Mouse (Mus musculus): Measurements from ENCODE around the gene Rtn3.

GRCm38 (mm10) chr19:7441493-7441892, 41.6 kb downstream of the Rtn3 start:
- TF ChIP-seq GATA1 (IDR thresholded peaks at IDR 0.05; ENCODE audit: low read length) (no peak), TAL1 (IDR thresholded peaks at IDR 0.05; ENCODE audit: low read length) (no peak)
